Mouse (Mus musculus): Measurements from ENCODE around the gene Fcamr.

The Fcamr gene

GRCm38 (mm10) chr1:130800602-130801001 lies at the start of gene Fcamr:
Fcamr (plus strand) TSS chr1:130800902.
- no peak for DNase-seq (ENCODE audit: low read depth)

GRCm38 (mm10) chr1:130759689-130760088 lies 41.0 kb upstream of the Fcamr start:
- DNase-seq (ENCODE audit: low read depth): no peak

- no peak for DNase-seq (ENCODE audit: low read depth)
These were observed 39.1 kb upstream of the Fcamr start for GRCm38 (mm10) chr1:130761597-130761996.

GRCm38 (mm10) chr1:130762045-130762760 lies 38.5 kb upstream of the Fcamr start:
- DNase-seq (ENCODE audit: low read depth): no peak

- DNase-seq (ENCODE audit: low read depth): no peak
These were observed 36.7 kb upstream of the Fcamr start for GRCm38 (mm10) chr1:130764027-130764461.

GRCm38 (mm10) chr1:130767066-130767465 lies 33.6 kb upstream of the Fcamr start:
- DNase-seq (ENCODE audit: low read depth): no peak

- DNase-seq (ENCODE audit: low read depth): no peak
These were observed 30.8 kb upstream of the Fcamr start for GRCm38 (mm10) chr1:130769925-130770324.

GRCm38 (mm10) chr1:130770487-130770886 lies 30.2 kb upstream of the Fcamr start:
- DNase-seq (ENCODE audit: low read depth): no peak

- no peak for DNase-seq (ENCODE audit: low read depth)
These were observed 29.7 kb upstream of the Fcamr start for GRCm38 (mm10) chr1:130770981-130771494.

- DNase-seq (ENCODE audit: low read depth): no peak
These were observed 25.5 kb upstream of the Fcamr start for GRCm38 (mm10) chr1:130775234-130775633.

GRCm38 (mm10) chr1:130775691-130776331 lies 24.9 kb upstream of the Fcamr start:
- DNase-seq (ENCODE audit: low read depth): no peak

- DNase-seq (ENCODE audit: low read depth): no peak
These were observed 24.1 kb upstream of the Fcamr start for GRCm38 (mm10) chr1:130776645-130777044.

- DNase-seq (ENCODE audit: low read depth): no peak
These were observed 20.8 kb upstream of the Fcamr start for GRCm38 (mm10) chr1:130779867-130780266.

- DNase-seq (ENCODE audit: low read depth): peak; percentile 38
These were observed 16.6 kb upstream of the Fcamr start for GRCm38 (mm10) chr1:130784054-130784453.

- no peak for DNase-seq (ENCODE audit: low read depth)
These were observed 13.7 kb upstream of the Fcamr start for GRCm38 (mm10) chr1:130787001-130787400.

- DNase-seq (ENCODE audit: low read depth): no peak
These were observed 10.9 kb upstream of the Fcamr start for GRCm38 (mm10) chr1:130789512-130790451.

GRCm38 (mm10) chr1:130795331-130795730 lies 5.4 kb upstream of the Fcamr start:
- DNase-seq (ENCODE audit: low read depth): peak; percentile 8

- peak; percentile 57 for DNase-seq (ENCODE audit: low read depth)
These were observed 3.6 kb upstream of the Fcamr start for GRCm38 (mm10) chr1:130796967-130797684.

- DNase-seq (ENCODE audit: low read depth): no peak
These were observed 2.7 kb upstream of the Fcamr start for GRCm38 (mm10) chr1:130798037-130798436.

GRCm38 (mm10) chr1:130798551-130798950 lies 2.2 kb upstream of the Fcamr start:
- DNase-seq (ENCODE audit: low read depth): no peak

GRCm38 (mm10) chr1:130799399-130799798 lies 1.3 kb upstream of the Fcamr start:
- DNase-seq (ENCODE audit: low read depth): no peak

GRCm38 (mm10) chr1:130801511-130801910 lies 809 bp downstream of the Fcamr start:
- no peak for DNase-seq (ENCODE audit: low read depth)

Measured in induced T-regulatory cell, adult 2 months (primary cell).